Mouse (Mus musculus): Measurements from ENCODE around the gene Dusp1.

DNA sequence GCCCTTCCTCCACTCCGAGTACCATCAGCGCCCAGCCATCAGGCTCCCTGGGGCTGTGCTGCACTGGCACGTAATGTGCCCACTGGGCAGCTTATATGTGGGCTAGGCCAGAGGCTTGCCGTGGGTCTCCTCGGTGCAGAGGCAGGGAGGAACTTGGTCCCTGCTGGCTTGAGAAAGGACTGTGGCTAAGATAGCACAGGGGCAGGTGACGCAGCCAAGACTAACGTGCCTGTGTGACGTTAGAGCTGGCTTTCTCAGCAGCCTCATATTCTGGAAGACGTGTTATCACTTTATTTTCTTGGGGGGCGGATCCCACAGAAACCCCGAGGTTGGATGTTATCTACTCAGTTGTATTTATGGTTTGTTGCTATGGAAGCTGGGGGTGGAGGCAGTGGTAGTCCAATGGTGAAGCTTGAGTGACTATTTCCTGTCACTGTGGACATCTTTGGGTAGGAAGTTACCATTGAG is 8.8 kb upstream of the Dusp1 start:
- TF ChIP-seq CTCF (IDR thresholded peaks at IDR 0.05; ENCODE audit: low read depth) = no peak
- no peak for TF ChIP-seq EP300 (optimal IDR thresholded peaks at IDR 0.05)

Data from stomach, postnatal 0 days (tissue).